Mouse (Mus musculus): ENCODE data around the gene Asap3.

- peak; percentile 93 for TF ChIP-seq CTCF (IDR thresholded peaks at IDR 0.05; ENCODE audit: low read depth, low read length)
- no peak for TF ChIP-seq POLR2A (IDR thresholded peaks at IDR 0.05; ENCODE audit: extremely low read depth, insufficient read depth, low read length)
Measured at GRCm38 (mm10) chr4:136202509-136202908, 3.7 kb upstream of the Asap3 start.

All from liver, adult 2 months (tissue).